Mouse (Mus musculus) MEL (cell line): ENCODE results near the gene Wdr91. TPM values are rescaled to one million over a fixed set of nuclear protein-coding genes. Genes with fewer than 3 reads are reported as not detected.

ENCODE experiments used
- DNase-seq: peaks from one replicate; pipeline ENCODE4 v3.0.0; 2011; ENCODE audit warnings: low read depth, low spot score
- H3K27ac ChIP-seq: 2 replicates; pipeline ENCODE4 v1.5.1; 2012; ENCODE audit warnings: low read depth, mild to moderate bottlenecking, control low read depth, low read length, moderate library complexity; ENCODE audit not compliant: control insufficient read depth
- H3K27me3 ChIP-seq, 2 experiments: fragments of 150-350 bp in 1 of 2; sonication (generic) in 1 of 2; 2 replicates each; pipeline ENCODE4 v1.6.1; 2012; ENCODE audit warnings: low read length in 2 of 2, mild to moderate bottlenecking in 2 of 2, improper control_type of control experiment in 1 of 2, moderate library complexity in 1 of 2; ENCODE audit not compliant: insufficient read depth in 2 of 2, control insufficient read depth in 1 of 2
- H3K36me3 ChIP-seq, 2 experiments: 2 replicates each; pipeline ENCODE4 v1.6.1; 2012 to 2014; ENCODE audit warnings: low read length in 2 of 2, improper control_type of control experiment in 1 of 2, inconsistent platforms in 1 of 2, mild to moderate bottlenecking in 1 of 2; ENCODE audit not compliant: insufficient read depth in 2 of 2, control insufficient read depth in 1 of 2
- H3K4me1 ChIP-seq, 2 experiments: fragments of 150-350 bp in 1 of 2; sonication (generic) in 1 of 2; 2 replicates each; pipeline ENCODE4 v1.6.1; 2012; ENCODE audit warnings: low read length in 2 of 2, improper control_type of control experiment in 1 of 2, mild to moderate bottlenecking in 1 of 2; ENCODE audit not compliant: insufficient read depth in 2 of 2, control insufficient read depth in 1 of 2
- H3K4me3 ChIP-seq, 2 experiments: fragments of 150-350 bp in 1 of 2; sonication (generic) in 1 of 2; 2 replicates each; pipeline ENCODE4 v1.5.1; 2012; ENCODE audit warnings: low read depth in 2 of 2, low read length in 2 of 2, mild to moderate bottlenecking in 2 of 2, moderate library complexity in 2 of 2, control low read depth in 1 of 2, improper control_type of control experiment in 1 of 2; ENCODE audit not compliant: control insufficient read depth in 1 of 2, insufficient read depth in 1 of 2
- H3K79me2 ChIP-seq: 2 replicates; pipeline ENCODE4 v1.6.1; 2012; ENCODE audit warnings: mild to moderate bottlenecking, low read length, moderate library complexity; ENCODE audit not compliant: control insufficient read depth, poor library complexity, insufficient read depth
- H3K9ac ChIP-seq: 2 replicates; pipeline ENCODE4 v1.6.1; 2012; ENCODE audit warnings: low read depth, mild to moderate bottlenecking, control low read depth, low read length, moderate library complexity; ENCODE audit not compliant: control insufficient read depth, poor library complexity, severe bottlenecking
- H3K9me3 ChIP-seq: fragments of 150-350 bp; sonication (generic); replicated peaks from 2 replicates; pipeline ENCODE4 v1.6.1; 2012; ENCODE audit warnings: mild to moderate bottlenecking, low read length, improper control_type of control experiment, moderate library complexity; ENCODE audit not compliant: insufficient read depth
- BHLHE40 ChIP-seq: IDR thresholded peaks from 2 replicates; pipeline ENCODE4 v1.6.1; 2012; ENCODE audit warnings: low read depth, mild to moderate bottlenecking, inconsistent platforms, low read length, improper control_type of control experiment, borderline replicate concordance
- CHD1 ChIP-seq: IDR thresholded peaks from 2 replicates; pipeline ENCODE4 v1.6.1; 2012; ENCODE audit warnings: low read depth, mild to moderate bottlenecking, inconsistent platforms, low read length, improper control_type of control experiment
- CTCF ChIP-seq, 3 experiments: IDR thresholded peaks in 2 of 3; conservative IDR thresholded peaks in 1 of 3; 2 replicates each; pipeline ENCODE4 v1.5.1; 2011 to 2012; ENCODE audit warnings: low read length in 3 of 3, low read depth in 2 of 3, mild to moderate bottlenecking in 2 of 3, improper control_type of control experiment in 1 of 3, inconsistent platforms in 1 of 3, mixed read lengths in 1 of 3, moderate library complexity in 1 of 3; ENCODE audit not compliant: control insufficient read depth in 1 of 3, insufficient read depth in 1 of 3, poor library complexity in 1 of 3, severe bottlenecking in 1 of 3
- ELF1 ChIP-seq: IDR thresholded peaks from 2 replicates; pipeline ENCODE4 v1.6.1; 2014; ENCODE audit warnings: low read depth, mild to moderate bottlenecking, inconsistent platforms, low read length, improper control_type of control experiment, moderate library complexity
- HCFC1 ChIP-seq: IDR thresholded peaks from 2 replicates; pipeline ENCODE4 v1.6.1; 2012; ENCODE audit warnings: low read depth, mild to moderate bottlenecking, inconsistent platforms, low read length, improper control_type of control experiment, moderate library complexity
- JUND ChIP-seq: IDR thresholded peaks from 2 replicates; pipeline ENCODE4 v1.6.1; 2011; ENCODE audit warnings: low read depth, mild to moderate bottlenecking, improper control_type of control experiment, low read length
- KAT2A ChIP-seq: conservative IDR thresholded peaks from 2 replicates; pipeline ENCODE4 v1.6.1; 2012; ENCODE audit warnings: low read depth, low read length, improper control_type of control experiment, inconsistent platforms
- MAX ChIP-seq: IDR thresholded peaks from 2 replicates; pipeline ENCODE4 v1.6.1; 2011; ENCODE audit warnings: low read length, improper control_type of control experiment
- MAZ ChIP-seq: IDR thresholded peaks from 2 replicates; pipeline ENCODE4 v1.6.1; 2012; ENCODE audit warnings: low read depth, mild to moderate bottlenecking, inconsistent platforms, low read length, improper control_type of control experiment
- MEF2A ChIP-seq: IDR thresholded peaks from 2 replicates; pipeline ENCODE4 v1.6.1; 2014; ENCODE audit warnings: low read depth, mild to moderate bottlenecking, inconsistent platforms, low read length, improper control_type of control experiment; ENCODE audit not compliant: poor library complexity, insufficient replicate concordance, severe bottlenecking; ENCODE audit errors: extremely low read depth
- MXI1 ChIP-seq: IDR thresholded peaks from 2 replicates; pipeline ENCODE4 v1.6.1; 2011; ENCODE audit warnings: mild to moderate bottlenecking, low read depth, low read length, improper control_type of control experiment
- MYB ChIP-seq: IDR thresholded peaks from 2 replicates; pipeline ENCODE4 v1.6.1; 2011; ENCODE audit warnings: mild to moderate bottlenecking, low read depth, low read length, improper control_type of control experiment
- NELFE ChIP-seq: IDR thresholded peaks from 2 replicates; pipeline ENCODE4 v1.6.1; 2011; ENCODE audit warnings: low read depth, low read length, improper control_type of control experiment
- NRF1 ChIP-seq: IDR thresholded peaks from 2 replicates; pipeline ENCODE4 v1.6.1; 2014; ENCODE audit warnings: low read depth, mild to moderate bottlenecking, inconsistent platforms, low read length, improper control_type of control experiment, moderate library complexity; ENCODE audit not compliant: poor library complexity, insufficient read depth, severe bottlenecking
- POLR2AphosphoS2 ChIP-seq: IDR thresholded peaks from 2 replicates; pipeline ENCODE4 v1.6.1; 2011; ENCODE audit warnings: low read length, improper control_type of control experiment
- POLR2AphosphoS5 ChIP-seq: IDR thresholded peaks from 2 replicates; pipeline ENCODE4 v1.6.1; 2012; ENCODE audit warnings: low read depth, borderline replicate concordance, mild to moderate bottlenecking, inconsistent platforms, low read length, moderate library complexity, mixed read lengths
- SIN3A ChIP-seq: IDR thresholded peaks from 2 replicates; pipeline ENCODE4 v1.6.1; 2012; ENCODE audit warnings: low read length, improper control_type of control experiment, inconsistent platforms
- TCF12 ChIP-seq: IDR thresholded peaks from 2 replicates; pipeline ENCODE4 v1.6.1; 2014; ENCODE audit warnings: low read depth, mild to moderate bottlenecking, inconsistent platforms, low read length, improper control_type of control experiment, moderate library complexity
- ZC3H11A ChIP-seq: IDR thresholded peaks from 2 replicates; pipeline ENCODE4 v1.6.1; 2012; ENCODE audit warnings: low read depth, mild to moderate bottlenecking, inconsistent platforms, low read length, improper control_type of control experiment
- ZMIZ1 ChIP-seq: IDR thresholded peaks from 2 replicates; pipeline ENCODE4 v1.6.1; 2012; ENCODE audit warnings: low read depth, mild to moderate bottlenecking, inconsistent platforms, low read length, improper control_type of control experiment, moderate library complexity
- ZNF384 ChIP-seq: IDR thresholded peaks from 2 replicates; pipeline ENCODE4 v1.6.1; 2012; ENCODE audit warnings: low read depth, mild to moderate bottlenecking, inconsistent platforms, low read length, improper control_type of control experiment
- polyA plus RNA-seq, 2 experiments: library from polyadenylated mRNA; stranded (reverse) in 1 of 2; unstranded in 1 of 2; fragments of >175 nt in 1 of 2; fragments of >200 nt in 1 of 2; gene quantifications; 2 replicates each; pipeline versions ENCODE4 v1.2.1 to v1.2.4; 2012; ENCODE audit warnings: low replicate concordance in 2 of 2, low read depth in 1 of 2; ENCODE audit not compliant: insufficient read length in 2 of 2, insufficient read depth in 1 of 2, missing spikeins in 1 of 2
- total RNA-seq: library from RNA; depleted of rRNA; stranded (reverse); fragments of 300-350 nt; gene quantifications from 2 replicates; pipeline ENCODE4 v1.2.3, GENCODE M21; 2012

Gene Wdr91
- total and polyA plus RNA-seq, 3 experiments: 11.7 to 24.1 TPM; not detected in 1

DNA sequence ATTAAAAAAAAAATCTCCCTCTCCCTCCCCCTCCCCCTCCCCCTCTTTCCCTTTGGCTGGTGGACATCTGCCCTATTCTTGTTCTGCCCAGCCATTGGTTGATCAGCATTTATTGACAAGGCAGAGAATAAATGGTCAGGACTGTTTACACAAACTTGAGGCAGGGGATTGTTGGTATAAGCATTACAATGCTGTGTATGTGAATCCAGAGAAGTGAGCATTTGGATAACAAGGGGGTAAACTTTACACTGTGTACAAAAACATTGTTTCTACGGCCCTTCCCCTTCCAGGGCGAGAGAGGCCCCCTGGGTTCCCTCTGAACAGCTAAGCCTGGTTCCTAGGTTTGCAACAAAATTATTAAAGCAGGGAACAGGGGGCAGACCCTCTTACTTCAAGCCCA is 30.8 kb upstream of the Wdr91 start:
- Histone ChIP-seq H3K9me3 (no peaks in the 10 kb centered on the region), H3K4me1 (no peaks in the 10 kb centered on the region), H3K27ac (no peak overlapping the region), H3K36me3 (peaks cover 0 to 2% of the 10 kb centered on the region in 2 experiments; a peak in 1 of 4 replicates), H3K27me3 (no peaks in the 10 kb centered on the region), H3K9ac (no peak overlapping the region), H3K4me3 (no peak overlapping the region), H3K79me2 (no peaks in the 10 kb centered on the region)
- TF ChIP-seq POLR2AphosphoS5 (no peak), MAZ (no peak), MAX (no peak), POLR2AphosphoS2 (no peak), MYB (no peak), NELFE (no peak), ZNF384 (no peak), SIN3A (no peak)
- DNase-seq: no peak

DNA sequence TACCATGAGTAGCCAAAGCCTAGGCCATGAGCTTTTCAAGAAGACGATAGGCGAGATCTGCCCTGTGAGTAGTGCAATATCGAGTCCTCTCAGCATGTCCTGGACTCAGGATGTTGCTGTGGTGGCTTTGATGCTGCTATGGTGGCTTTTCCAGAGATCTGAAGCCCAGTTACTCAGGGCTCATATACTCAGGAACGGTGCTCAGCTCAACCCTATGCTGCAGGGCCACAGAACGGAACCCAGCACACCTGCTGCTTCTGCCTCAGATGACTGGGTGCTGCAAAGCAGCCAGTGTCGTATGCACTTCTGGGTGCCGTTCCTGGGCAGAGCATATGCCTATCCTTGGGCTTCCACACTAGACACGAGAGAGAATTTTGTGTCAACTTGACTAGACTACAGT is 28.8 kb upstream of the Wdr91 start:
- Histone ChIP-seq H3K36me3 (peaks cover 0 to 2% of the 10 kb centered on the region in 2 experiments; a peak in 1 of 4 replicates), H3K4me3 (no peak overlapping the region), H3K9me3 (no peaks in the 10 kb centered on the region), H3K79me2 (no peaks in the 10 kb centered on the region), H3K27me3 (no peaks in the 10 kb centered on the region), H3K9ac (no peak overlapping the region), H3K27ac (no peak overlapping the region), H3K4me1 (no peaks in the 10 kb centered on the region)
- no peak for TF ChIP-seq BHLHE40
- TF ChIP-seq JUND: no peak
- TF ChIP-seq ELF1: no peak
- TF ChIP-seq TCF12: no peak
- no peak for TF ChIP-seq NRF1
- TF ChIP-seq KAT2A: no peak
- no peak for TF ChIP-seq MXI1
- no peak for TF ChIP-seq CTCF (IDR thresholded peaks at IDR 0.05 in 2 of 3, conservative IDR thresholded peaks at IDR 0.05 in 1 of 3; ENCODE audit: control insufficient read depth in 1 of 3, insufficient read depth in 1 of 3, low read depth in 2 of 3, low read length in 3 of 3, poor library complexity in 1 of 3, severe bottlenecking in 1 of 3)
- no peak for TF ChIP-seq ZC3H11A
- no peak for TF ChIP-seq CHD1
- TF ChIP-seq MAX: no peak
- no peak for TF ChIP-seq MEF2A
- TF ChIP-seq MYB: no peak
- no peak for TF ChIP-seq SIN3A
- TF ChIP-seq ZMIZ1: no peak
- no peak for TF ChIP-seq HCFC1
- TF ChIP-seq MAZ: no peak
- no peak for DNase-seq
